Mouse (Mus musculus) forebrain, embryonic 11.5 days (tissue): Measurements from ENCODE around the gene Chrna7. TPM values are rescaled to one million over a fixed set of nuclear protein-coding genes. Genes with fewer than 3 reads are reported as not detected.

Experiments
- ATAC-seq: fragments of 200-750 bp; cut with Nextera tagmentation; replicated peaks from 2 replicates; pipeline ENCODE4 v1.8.0; 2017; ENCODE audit warnings: moderate TSS enrichment; ENCODE audit not compliant: low FRiP score
- DNase-seq: peaks from one replicate; pipeline ENCODE4 v3.0.0-alpha.2; 2017; ENCODE audit warnings: low spot score
- H3K27ac ChIP-seq: fragments of 300-500 bp; sonication (generic); 2 replicates; pipeline ENCODE4 v1.5.1; 2014; ENCODE audit warnings: low read depth, low read length
- H3K27me3 ChIP-seq: fragments of 300-500 bp; sonication (generic); 2 replicates; pipeline ENCODE4 v1.6.1; 2014; ENCODE audit warnings: mild to moderate bottlenecking, low read length, mixed read lengths; ENCODE audit not compliant: control insufficient read depth, insufficient read depth
- H3K36me3 ChIP-seq: fragments of 300-500 bp; sonication (generic); 2 replicates; pipeline ENCODE4 v1.6.1; 2014; ENCODE audit warnings: mild to moderate bottlenecking, low read length, moderate library complexity, mixed read lengths; ENCODE audit not compliant: control insufficient read depth, insufficient read depth
- H3K4me1 ChIP-seq: fragments of 300-500 bp; sonication (generic); replicated peaks from 2 replicates; pipeline ENCODE4 v1.6.1; 2014; ENCODE audit warnings: low read length, mixed read lengths; ENCODE audit not compliant: control insufficient read depth, insufficient read depth
- H3K4me2 ChIP-seq: fragments of 300-500 bp; sonication (generic); 2 replicates; pipeline ENCODE4 v1.6.1; 2014; ENCODE audit warnings: low read depth, mild to moderate bottlenecking, low read length, moderate library complexity, mixed read lengths; ENCODE audit not compliant: severe bottlenecking
- H3K4me3 ChIP-seq: fragments of 300-500 bp; sonication (generic); 2 replicates; pipeline ENCODE4 v1.5.1; 2014; ENCODE audit warnings: low read depth, low read length
- H3K9ac ChIP-seq: fragments of 300-500 bp; sonication (generic); 2 replicates; pipeline ENCODE4 v1.6.1; 2014; ENCODE audit warnings: low read length
- H3K9me3 ChIP-seq: fragments of 300-500 bp; sonication (generic); 2 replicates; pipeline ENCODE4 v1.6.1; 2016; ENCODE audit warnings: low read length, mixed read lengths; ENCODE audit not compliant: control insufficient read depth
- WGBS: fragments of 180-500 bp; shearing (Covaris S2); extraction: QIAGEN DNeasy Blood & Tissue Kit; methylation state at CpG from one replicate; pipeline ENCODE4 v1.1.7; 2014; 5-methylcytosine and 5-hydroxymethylcytosine counted together
- polyA plus RNA-seq: library from polyadenylated mRNA; unstranded; fragments of >200 nt; fragmentation: Nextera tagmentation; extraction: Ambion mirVana; gene quantifications from 2 replicates; pipeline ENCODE4 v1.2.1, GENCODE M21; 2014

Chrna7 gene
- polyA plus RNA-seq, 1 experiment from 2014 or later, result 5.1 TPM

DNA sequence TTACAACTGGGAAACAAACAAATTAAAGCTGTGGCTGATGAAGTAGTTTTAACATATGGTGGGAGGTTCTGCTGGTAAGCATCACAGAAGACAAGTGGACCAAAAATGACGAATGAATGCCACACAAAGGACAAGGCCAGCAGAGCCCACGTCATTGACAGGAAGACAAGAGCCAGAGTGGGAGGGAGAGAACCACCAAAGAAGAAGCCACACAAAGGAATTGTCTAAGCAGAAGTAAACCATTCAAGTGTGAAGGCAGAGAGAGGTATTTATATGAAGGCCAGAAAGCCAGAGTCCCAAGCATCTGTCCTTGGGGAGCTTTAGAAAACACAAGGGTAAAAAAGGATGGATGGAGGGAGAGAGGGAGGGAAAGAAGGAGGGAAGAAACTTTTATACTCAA, 98.7 kb downstream of the Chrna7 start:
- Histone ChIP-seq H3K4me2 (no peak overlapping the region), H3K9me3 (no peaks in the 10 kb centered on the region), H3K27me3 (no peaks in the 10 kb centered on the region), H3K9ac (no peak overlapping the region), H3K36me3 (no peaks in the 10 kb centered on the region), H3K4me1 (0 out of 2 replicates have a peak, but pooled peaks cover 2% of the 10 kb centered on the region), H3K27ac (no peak overlapping the region), H3K4me3 (no peak overlapping the region)
- no peak for DNase-seq
- peak; percentile 75 for ATAC-seq
- WGBS, result 9% methylated on average over 2 of the region's 2 CpGs

DNA sequence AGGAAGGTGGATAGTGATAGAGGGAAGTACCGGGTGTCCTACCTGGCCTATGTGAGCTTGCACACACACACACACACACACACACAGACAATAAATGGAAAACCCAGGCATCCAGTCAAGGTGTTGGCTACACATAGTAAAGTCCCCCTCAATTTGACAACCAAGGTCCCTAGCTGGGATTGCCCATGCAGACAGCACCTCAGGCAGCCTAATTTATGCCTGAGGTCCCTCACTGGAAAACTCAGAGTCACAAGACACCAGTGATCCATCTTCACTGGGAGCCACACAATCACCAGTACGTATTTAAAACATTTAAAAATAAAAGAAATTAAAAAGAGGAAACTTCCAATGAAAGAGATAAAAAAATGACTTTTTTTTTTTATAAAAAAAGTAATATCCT, 99.1 kb downstream of the Chrna7 start:
- H3K4me3 ChIP-seq, result no peak overlapping the region
- DNase-seq (no peak), ATAC-seq (no peak)
- no peaks in the 10 kb centered on the region for H3K27me3 ChIP-seq
- H3K36me3 ChIP-seq, result no peaks in the 10 kb centered on the region
- H3K9ac ChIP-seq, result no peak overlapping the region
- 0 out of 2 replicates have a peak, but pooled peaks cover 2% of the 10 kb centered on the region for H3K4me1 ChIP-seq
- no peak overlapping the region for H3K4me2 ChIP-seq
- no peaks in the 10 kb centered on the region for H3K9me3 ChIP-seq
- WGBS, result 79% methylated on average over 2 of the region's 2 CpGs
- H3K27ac ChIP-seq, result no peak overlapping the region

DNA sequence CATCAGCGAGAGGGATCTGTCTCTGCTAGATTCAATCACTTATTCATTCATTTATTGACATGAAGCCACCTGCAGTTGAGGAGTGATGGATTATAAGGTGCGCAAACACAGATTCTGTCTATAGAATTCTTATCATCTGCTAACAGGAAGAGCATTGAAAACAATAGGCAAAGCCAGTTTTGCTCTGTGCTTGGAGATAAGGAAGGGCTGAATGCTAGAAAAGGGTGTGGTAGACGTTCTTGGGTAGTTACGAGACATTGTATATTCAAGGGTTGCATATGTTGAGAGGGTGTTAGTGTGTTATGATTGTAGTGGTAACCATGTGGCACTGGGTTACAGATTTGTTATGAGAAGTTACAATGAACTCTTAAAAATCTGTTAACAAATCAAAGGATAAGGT, 103.0 kb downstream of the Chrna7 start:
- DNase-seq (no peak), ATAC-seq (no peak)
- no peak overlapping the region for H3K4me2 ChIP-seq
- no peak overlapping the region for H3K27ac ChIP-seq
- no peak overlapping the region for H3K9ac ChIP-seq
- H3K36me3 ChIP-seq, result no peaks in the 10 kb centered on the region
- H3K4me3 ChIP-seq, result no peak overlapping the region
- H3K27me3 ChIP-seq, result no peaks in the 10 kb centered on the region
- 94% methylated on average over 4 of the region's 4 CpGs for WGBS
- H3K4me1 ChIP-seq, result 0 out of 2 replicates have a peak, but pooled peaks cover 2% of the 10 kb centered on the region
- no peaks in the 10 kb centered on the region for H3K9me3 ChIP-seq

DNA sequence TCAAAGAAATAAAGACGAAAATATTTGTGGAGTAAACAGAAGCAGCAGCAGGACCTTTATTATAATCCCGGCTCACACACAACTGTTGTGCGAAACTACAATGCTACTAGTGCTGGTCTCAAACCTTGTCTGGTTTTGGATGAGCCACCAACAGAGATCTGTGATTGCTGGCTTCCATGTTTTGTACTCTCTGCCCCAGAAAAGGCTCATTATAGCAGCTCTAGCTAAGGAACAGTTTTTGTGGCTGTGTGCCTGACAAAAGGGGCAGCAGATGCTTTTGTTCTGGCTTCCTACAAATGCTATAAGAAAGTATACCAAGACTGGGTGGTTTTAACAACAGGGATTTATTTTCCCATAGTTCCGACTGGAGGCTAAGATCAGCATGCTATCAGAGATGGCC, 126.4 kb downstream of the Chrna7 start:
- H3K36me3 ChIP-seq, result no peaks in the 10 kb centered on the region
- no peaks in the 10 kb centered on the region for H3K27me3 ChIP-seq
- ATAC-seq (no peak), DNase-seq (no peak)
- no peak overlapping the region for H3K4me2 ChIP-seq
- 79% methylated on average over 4 of the region's 4 CpGs for WGBS
- H3K4me1 ChIP-seq, result no peaks in the 10 kb centered on the region
- no peak overlapping the region for H3K27ac ChIP-seq
- no peak overlapping the region for H3K4me3 ChIP-seq
- H3K9me3 ChIP-seq, result no peaks in the 10 kb centered on the region
- no peak overlapping the region for H3K9ac ChIP-seq

DNA sequence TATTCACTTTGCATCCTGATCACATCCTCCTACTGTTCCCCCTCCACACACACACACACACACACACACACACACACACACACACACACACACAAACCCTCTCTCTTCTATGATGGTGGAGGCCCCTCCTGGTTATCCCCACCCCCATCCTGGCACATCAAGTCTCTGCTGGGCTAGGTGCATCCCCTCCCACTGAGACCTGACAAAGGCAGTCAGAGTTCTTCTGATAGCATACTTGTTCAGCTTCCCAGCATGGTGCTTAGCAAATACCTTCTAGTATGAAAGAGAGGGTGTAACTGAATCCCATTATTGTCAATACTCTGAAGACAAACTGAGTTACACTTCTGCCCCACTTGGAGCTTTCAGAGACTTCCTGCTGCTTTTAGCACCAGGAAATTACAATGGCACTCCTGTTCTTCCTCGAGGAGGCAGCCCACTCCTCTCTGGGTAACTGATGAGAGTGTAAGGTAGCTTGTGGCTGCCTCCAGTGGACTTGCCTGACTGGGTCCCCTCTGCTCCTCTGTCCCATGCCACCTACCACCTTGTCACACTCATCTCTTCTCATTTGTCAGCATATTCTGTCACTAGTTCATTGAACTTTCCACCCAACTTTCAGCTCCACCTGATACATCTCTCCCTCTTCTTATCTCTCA, 127.9 kb downstream of the Chrna7 start:
- peak; percentile 53 for ATAC-seq
- Histone ChIP-seq H3K36me3 (no peaks in the 10 kb centered on the region), H3K4me1 (no peaks in the 10 kb centered on the region), H3K27me3 (no peaks in the 10 kb centered on the region), H3K4me3 (no peak overlapping the region), H3K4me2 (no peak overlapping the region), H3K27ac (no peak overlapping the region), H3K9me3 (no peaks in the 10 kb centered on the region), H3K9ac (no peak overlapping the region)
- no peak for DNase-seq
- 4% methylated on average over 1 of the region's 1 CpGs for WGBS

DNA sequence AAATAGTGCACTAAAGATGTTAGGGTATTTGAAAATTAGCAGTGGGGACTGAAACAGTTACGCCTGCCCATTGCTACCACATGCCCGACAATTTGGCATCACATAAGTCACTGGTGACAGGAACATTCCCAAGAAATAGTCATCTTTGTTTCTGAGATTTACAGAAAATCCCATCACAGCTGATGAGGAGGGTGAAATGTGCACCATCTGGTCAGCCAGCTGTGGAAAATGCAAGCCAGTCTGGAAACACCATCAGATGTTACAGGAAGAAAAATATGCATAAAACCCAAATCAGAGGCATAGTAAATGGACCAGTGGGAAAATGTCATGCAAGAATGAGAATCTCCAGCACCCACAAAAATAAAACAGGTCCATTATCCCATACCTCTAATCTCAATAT, 151.4 kb downstream of the Chrna7 start:
- H3K9ac ChIP-seq, result no peak overlapping the region
- no peaks in the 10 kb centered on the region for H3K36me3 ChIP-seq
- no peak overlapping the region for H3K27ac ChIP-seq
- no peaks in the 10 kb centered on the region for H3K4me1 ChIP-seq
- no peak overlapping the region for H3K4me3 ChIP-seq
- no peak for DNase-seq
- no peaks in the 10 kb centered on the region for H3K27me3 ChIP-seq
- no peak for ATAC-seq
- 80% methylated on average over 2 of the region's 2 CpGs for WGBS
- H3K9me3 ChIP-seq, result no peaks in the 10 kb centered on the region
- H3K4me2 ChIP-seq, result no peak overlapping the region

Other genes starting within 250 kb of the Chrna7 start
- 1.6 and 1.7 TPM in 2 replicates for gene Otud7a, start 232.2 kb upstream of the Chrna7 start, polyA plus RNA-seq